Mouse (Mus musculus) CH12.LX (cell line): ENCODE data around the gene Rnase11. TPM values are rescaled to one million over a fixed set of nuclear protein-coding genes. Genes with fewer than 3 reads are reported as not detected.

Source experiments
- DNase-seq: peaks from one replicate; pipeline ENCODE4 v3.0.0-alpha.2; 2013; ENCODE audit errors: extremely low read depth
- H3K27ac ChIP-seq: 2 replicates; pipeline ENCODE4 v1.5.1; 2012; ENCODE audit warnings: low read depth, mild to moderate bottlenecking, control low read depth, moderate library complexity; ENCODE audit not compliant: insufficient read depth
- H3K27me3 ChIP-seq: replicated peaks from 2 replicates; pipeline ENCODE3; 2012; ENCODE audit warnings: inconsistent platforms
- H3K36me3 ChIP-seq, 2 experiments: replicated peaks in 1 of 2; 2 replicates each; pipeline versions ENCODE3 to v1.6.1; 2012; ENCODE audit warnings: inconsistent platforms in 1 of 2, low read length in 1 of 2, mild to moderate bottlenecking in 1 of 2, mixed read lengths in 1 of 2, moderate library complexity in 1 of 2; ENCODE audit not compliant: control insufficient read depth in 1 of 2, insufficient read depth in 1 of 2
- H3K4me1 ChIP-seq, 2 experiments: 2 replicates each; pipeline ENCODE4 v1.6.1; 2012; ENCODE audit warnings: inconsistent platforms in 1 of 2, moderate library complexity in 1 of 2; ENCODE audit not compliant: insufficient read depth in 2 of 2, control insufficient read depth in 1 of 2
- H3K4me2 ChIP-seq: 2 replicates; pipeline ENCODE4 v1.6.1; 2012; ENCODE audit warnings: low read depth, mild to moderate bottlenecking, control low read depth; ENCODE audit not compliant: poor library complexity, insufficient read depth, severe bottlenecking
- H3K4me3 ChIP-seq, 3 experiments: fragments of 150-350 bp in 1 of 3; sonication (generic) in 1 of 3; replicated peaks in 1 of 3; 2 replicates each; pipeline versions ENCODE3 to v1.5.1; 2011 to 2012; ENCODE audit warnings: low read depth in 2 of 3, low read length in 2 of 3, mild to moderate bottlenecking in 2 of 3, moderate library complexity in 2 of 3, control low read depth in 1 of 3, improper control_type of control experiment in 1 of 3, inconsistent platforms in 1 of 3, mixed read lengths in 1 of 3; ENCODE audit not compliant: poor library complexity in 1 of 3
- H3K79me2 ChIP-seq: replicated peaks from 2 replicates; pipeline ENCODE4 v1.6.1; 2012; ENCODE audit warnings: mild to moderate bottlenecking, moderate library complexity; ENCODE audit not compliant: control insufficient read depth, poor library complexity, insufficient read depth, severe bottlenecking; ENCODE audit errors: extremely low read depth
- H3K9ac ChIP-seq: 2 replicates; pipeline ENCODE4 v1.6.1; 2012; ENCODE audit warnings: low read depth, mild to moderate bottlenecking, control low read depth, moderate library complexity; ENCODE audit not compliant: insufficient read depth
- H3K9me3 ChIP-seq: replicated peaks from 2 replicates; pipeline ENCODE3; 2012; ENCODE audit warnings: low read length, inconsistent platforms, mixed read lengths
- CHD1 ChIP-seq: IDR thresholded peaks from 2 replicates; pipeline ENCODE4 v1.6.1; 2012; ENCODE audit warnings: low read depth, low read length, improper control_type of control experiment, inconsistent platforms
- CHD2 ChIP-seq: IDR thresholded peaks from 2 replicates; pipeline ENCODE4 v1.6.1; 2011; ENCODE audit warnings: low read length, improper control_type of control experiment
- CTCF ChIP-seq, 2 experiments: IDR thresholded peaks in 1 of 2; conservative IDR thresholded peaks in 1 of 2; 2 replicates each; pipeline ENCODE4 v1.5.1; 2011 to 2012; ENCODE audit warnings: low read depth in 2 of 2, low read length in 2 of 2, improper control_type of control experiment in 1 of 2, inconsistent platforms in 1 of 2, mild to moderate bottlenecking in 1 of 2, moderate library complexity in 1 of 2
- ELF1 ChIP-seq: IDR thresholded peaks from 2 replicates; pipeline ENCODE4 v1.6.1; 2014; ENCODE audit warnings: low read depth, mild to moderate bottlenecking, inconsistent platforms, low read length, improper control_type of control experiment
- EP300 ChIP-seq: IDR thresholded peaks from 2 replicates; pipeline ENCODE4 v1.6.1; 2011; ENCODE audit warnings: low read length, improper control_type of control experiment
- HCFC1 ChIP-seq: IDR thresholded peaks from 2 replicates; pipeline ENCODE4 v1.6.1; 2012; ENCODE audit warnings: low read depth, mild to moderate bottlenecking, inconsistent platforms, low read length, improper control_type of control experiment
- IRF4 ChIP-seq: IDR thresholded peaks from 2 replicates; pipeline ENCODE4 v1.6.1; 2014; ENCODE audit warnings: low read depth, mild to moderate bottlenecking, inconsistent platforms, low read length, improper control_type of control experiment
- JUN ChIP-seq: IDR thresholded peaks from 2 replicates; pipeline ENCODE4 v1.6.1; 2011; ENCODE audit warnings: low read depth, mild to moderate bottlenecking, low read length, improper control_type of control experiment, moderate library complexity; ENCODE audit not compliant: insufficient read depth
- MEF2A ChIP-seq: IDR thresholded peaks from 2 replicates; pipeline ENCODE4 v1.6.1; 2014; ENCODE audit warnings: low read depth, mild to moderate bottlenecking, inconsistent platforms, low read length, improper control_type of control experiment, borderline replicate concordance
- PAX5 ChIP-seq: IDR thresholded peaks from 2 replicates; pipeline ENCODE4 v1.6.1; 2012; ENCODE audit warnings: low read length, inconsistent platforms, mixed read lengths
- RAD21 ChIP-seq: IDR thresholded peaks from 2 replicates; pipeline ENCODE4 v1.6.1; 2011; ENCODE audit warnings: low read depth, mild to moderate bottlenecking, low read length, improper control_type of control experiment, moderate library complexity
- SIN3A ChIP-seq: IDR thresholded peaks from 2 replicates; pipeline ENCODE4 v1.6.1; 2012; ENCODE audit warnings: low read length, improper control_type of control experiment, inconsistent platforms
- SMC3 ChIP-seq: IDR thresholded peaks from 2 replicates; pipeline ENCODE4 v1.6.1; 2011; ENCODE audit warnings: low read depth, low read length, improper control_type of control experiment
- TBP ChIP-seq: conservative IDR thresholded peaks from 2 replicates; pipeline ENCODE4 v1.6.1; 2011; ENCODE audit warnings: low read depth, low read length, improper control_type of control experiment
- USF1 ChIP-seq: IDR thresholded peaks from 2 replicates; pipeline ENCODE4 v1.6.1; 2014; ENCODE audit warnings: low read depth, mild to moderate bottlenecking, inconsistent platforms, low read length, improper control_type of control experiment
- ZMIZ1 ChIP-seq: IDR thresholded peaks from 2 replicates; pipeline ENCODE4 v1.6.1; 2012; ENCODE audit warnings: low read depth, mild to moderate bottlenecking, inconsistent platforms, low read length, improper control_type of control experiment
- dilution Hi-C: fragments of 300-500 bp; cut with MboI; formaldehyde crosslinking; loops from 2 replicates; pipeline ENCODE4 v1.14.3; 2020; ENCODE audit warnings: low sequenced_read_pairs; ENCODE audit not compliant: extremely low pct_unique_long_range_greater_than_20kb, extremely low pct_ligation_motif_present
- in situ Hi-C: fragments of 300-500 bp; cut with MboI; formaldehyde crosslinking; loops from 3 replicates; pipeline ENCODE4 v1.14.3; 2019; ENCODE audit warnings: low sequenced_read_pairs, low pct_ligation_motif_present, low pct_unique_long_range_greater_than_20kb, mixed read lengths
- polyA plus RNA-seq: library from polyadenylated mRNA; unstranded; fragments of >175 nt; gene quantifications from 2 replicates; pipeline ENCODE4 v1.2.1, GENCODE M21; 2012; ENCODE audit warnings: low read depth; ENCODE audit not compliant: insufficient read length
- total RNA-seq, 2 experiments: library from RNA; depleted of rRNA; stranded (reverse); fragments of 300-350 nt in 1 of 2; fragments of >200 nt in 1 of 2; gene quantifications; 2 replicates each; pipeline ENCODE4 v1.2.3; 2012 to 2014

Gene Rnase11
- total and polyA plus RNA-seq, 3 experiments: not detected

- no peak within 1 kb of the TSS for H3K4me3 ChIP-seq
- no peak for DNase-seq
- no peaks in the 10 kb centered on the region for H3K27me3 ChIP-seq
- H3K36me3 ChIP-seq: no peaks in the 10 kb centered on the region
- no peaks in the 10 kb centered on the region for H3K4me1 ChIP-seq
- H3K4me2 ChIP-seq: no peak within 1 kb of the TSS
- H3K9me3 ChIP-seq: no peaks in the 10 kb centered on the region
- no peak within 1 kb of the TSS for H3K27ac ChIP-seq
- no peak within 1 kb of the TSS for H3K9ac ChIP-seq
- dilution Hi-C loops: no loop called here
- TF ChIP-seq EP300: no peak
- TF ChIP-seq MEF2A: no peak
- TF ChIP-seq CHD1: no peak
- no peak for TF ChIP-seq HCFC1
- TF ChIP-seq CTCF (conservative IDR thresholded peaks at IDR 0.05 in 1 of 2, IDR thresholded peaks at IDR 0.05 in 1 of 2; ENCODE audit: low read depth in 2 of 2, low read length in 2 of 2): no peak
- no peak for TF ChIP-seq CHD2
- no peak for TF ChIP-seq SIN3A
- TF ChIP-seq RAD21: no peak
- no peak for TF ChIP-seq SMC3
- no peak for TF ChIP-seq IRF4
- no peak for TF ChIP-seq PAX5
- TF ChIP-seq USF1: no peak
- TF ChIP-seq TBP: no peak
- no peak for TF ChIP-seq JUN
- no peak for TF ChIP-seq ZMIZ1
- TF ChIP-seq ELF1: no peak
- TF ChIP-seq, all 38 proteins: peak for 0
- in situ Hi-C loops: no loop called here
- no peaks in the 10 kb centered on the region for H3K79me2 ChIP-seq
Observed at GRCm38 (mm10) chr14:51007152-51007801, 42.7 kb downstream of the Rnase11 start, which contains the start of gene Rnase10. Gene Rnase10, plus strand, starts transcription at chr14:51007751.

Other genes starting within 250 kb of the Rnase11 start
Only the 20 nearest of the 23 such genes appear.
- 12.2 and 14.7 TPM in 2 replicates for gene Tep1, start 179.6 kb downstream of the Rnase11 start, total RNA-seq (2012; rRNA removed)
- gene Tep1, start 179.6 kb downstream of the Rnase11 start, total RNA-seq (2014; rRNA removed): 3.5 and 4.1 TPM in 2 replicates
- gene Tep1, start 179.6 kb downstream of the Rnase11 start, polyA plus RNA-seq: 12.9 and 14.0 TPM in 2 replicates
- gene Klhl33, start 152.7 kb downstream of the Rnase11 start, total RNA-seq (2012; rRNA removed): not detected in 2 replicates
- gene Klhl33, start 152.7 kb downstream of the Rnase11 start, total RNA-seq (2014; rRNA removed): not detected in 2 replicates
- not detected in 2 replicates for gene Klhl33, start 152.7 kb downstream of the Rnase11 start, polyA plus RNA-seq
- gene Osgep, start 125.3 kb downstream of the Rnase11 start, total RNA-seq (2012; rRNA removed): 39.1 and 41.7 TPM in 2 replicates
- 88.7 and 90.4 TPM in 2 replicates for gene Osgep, start 125.3 kb downstream of the Rnase11 start, total RNA-seq (2014; rRNA removed)
- 48.4 and 57.6 TPM in 2 replicates for gene Osgep, start 125.3 kb downstream of the Rnase11 start, polyA plus RNA-seq
- 178 and 250 TPM in 2 replicates for gene Apex1, start 125.2 kb downstream of the Rnase11 start, total RNA-seq (2012; rRNA removed)
- gene Apex1, start 125.2 kb downstream of the Rnase11 start, total RNA-seq (2014; rRNA removed): 417 and 427 TPM in 2 replicates
- 353 and 354 TPM in 2 replicates for gene Apex1, start 125.2 kb downstream of the Rnase11 start, polyA plus RNA-seq
- 18.1 and 21.2 TPM in 2 replicates for gene Pip4p1, start 119.3 kb downstream of the Rnase11 start, total RNA-seq (2012; rRNA removed)
- 28.1 and 29.2 TPM in 2 replicates for gene Pip4p1, start 119.3 kb downstream of the Rnase11 start, total RNA-seq (2014; rRNA removed)
- gene Pip4p1, start 119.3 kb downstream of the Rnase11 start, polyA plus RNA-seq: 31.1 and 35.5 TPM in 2 replicates
- gene Pnp, start 119.1 kb downstream of the Rnase11 start, total RNA-seq (2012; rRNA removed): 99.3 and 113 TPM in 2 replicates
- gene Pnp, start 119.1 kb downstream of the Rnase11 start, total RNA-seq (2014; rRNA removed): 118 and 128 TPM in 2 replicates
- 65.9 and 80.0 TPM in 2 replicates for gene Pnp, start 119.1 kb downstream of the Rnase11 start, polyA plus RNA-seq
- gene Gm49342, start 105.6 kb downstream of the Rnase11 start, total RNA-seq (2012; rRNA removed): not detected in 2 replicates
- 108 and 120 TPM in 2 replicates for gene Gm49342, start 105.6 kb downstream of the Rnase11 start, total RNA-seq (2014; rRNA removed)
- gene Gm49342, start 105.6 kb downstream of the Rnase11 start, polyA plus RNA-seq: 50.6 and 100 TPM in 2 replicates
- 0.21 TPM in 2 replicates for gene Pnp2, start 94.2 kb downstream of the Rnase11 start, total RNA-seq (2012; rRNA removed)
- gene Pnp2, start 94.2 kb downstream of the Rnase11 start, total RNA-seq (2014; rRNA removed): 0.43 TPM in 1 of 2 replicates, not detected in the other
- 0.91 TPM in 1 of 2 replicates, not detected in the other for gene Pnp2, start 94.2 kb downstream of the Rnase11 start, polyA plus RNA-seq
- gene Rnase10, start 42.4 kb downstream of the Rnase11 start, total RNA-seq (2012; rRNA removed): not detected in 2 replicates
- gene Rnase10, start 42.4 kb downstream of the Rnase11 start, total RNA-seq (2014; rRNA removed): not detected in 2 replicates
- gene Rnase10, start 42.4 kb downstream of the Rnase11 start, polyA plus RNA-seq: not detected in 2 replicates
- gene Rnase9, start 8.3 kb downstream of the Rnase11 start, total RNA-seq (2012; rRNA removed): not detected in 2 replicates
- gene Rnase9, start 8.3 kb downstream of the Rnase11 start, total RNA-seq (2014; rRNA removed): not detected in 2 replicates
- gene Rnase9, start 8.3 kb downstream of the Rnase11 start, polyA plus RNA-seq: not detected in 2 replicates
- 0.38 and 0.55 TPM in 2 replicates for gene Rnase12, start 7.5 kb upstream of the Rnase11 start, total RNA-seq (2012; rRNA removed)
- gene Rnase12, start 7.5 kb upstream of the Rnase11 start, total RNA-seq (2014; rRNA removed): not detected in 2 replicates
- not detected in 2 replicates for gene Rnase12, start 7.5 kb upstream of the Rnase11 start, polyA plus RNA-seq
- not detected in 2 replicates for gene Olfr750, start 24.3 kb upstream of the Rnase11 start, total RNA-seq (2012; rRNA removed)
- not detected in 2 replicates for gene Olfr750, start 24.3 kb upstream of the Rnase11 start, total RNA-seq (2014; rRNA removed)
- gene Olfr750, start 24.3 kb upstream of the Rnase11 start, polyA plus RNA-seq: not detected in 2 replicates
- gene Rnase4, start 40.9 kb upstream of the Rnase11 start, total RNA-seq (2012; rRNA removed): 0.92 and 1.9 TPM in 2 replicates
- gene Rnase4, start 40.9 kb upstream of the Rnase11 start, total RNA-seq (2014; rRNA removed): 1.8 and 2.5 TPM in 2 replicates
- gene Rnase4, start 40.9 kb upstream of the Rnase11 start, polyA plus RNA-seq: 1.1 and 1.6 TPM in 2 replicates
- 1.6 and 2.2 TPM in 2 replicates for gene Ang, start 41.0 kb upstream of the Rnase11 start, total RNA-seq (2012; rRNA removed)
- 0.44 and 1.2 TPM in 2 replicates for gene Ang, start 41.0 kb upstream of the Rnase11 start, total RNA-seq (2014; rRNA removed)
- 0.97 and 1.2 TPM in 2 replicates for gene Ang, start 41.0 kb upstream of the Rnase11 start, polyA plus RNA-seq
- gene Eddm3b, start 64.3 kb upstream of the Rnase11 start, total RNA-seq (2012; rRNA removed): not detected in 2 replicates
- not detected in 2 replicates for gene Eddm3b, start 64.3 kb upstream of the Rnase11 start, total RNA-seq (2014; rRNA removed)
- gene Eddm3b, start 64.3 kb upstream of the Rnase11 start, polyA plus RNA-seq: not detected in 2 replicates
- 15.6 and 18.3 TPM in 2 replicates for gene Rnase6, start 73.7 kb upstream of the Rnase11 start, total RNA-seq (2012; rRNA removed)
- gene Rnase6, start 73.7 kb upstream of the Rnase11 start, total RNA-seq (2014; rRNA removed): 35.1 and 38.2 TPM in 2 replicates
- gene Rnase6, start 73.7 kb upstream of the Rnase11 start, polyA plus RNA-seq: 15.3 and 16.4 TPM in 2 replicates
- 0.17 TPM in 1 of 2 replicates, not detected in the other for gene Rnase1, start 96.6 kb upstream of the Rnase11 start, total RNA-seq (2012; rRNA removed)
- gene Rnase1, start 96.6 kb upstream of the Rnase11 start, total RNA-seq (2014; rRNA removed): not detected in 2 replicates
- gene Rnase1, start 96.6 kb upstream of the Rnase11 start, polyA plus RNA-seq: not detected in 2 replicates
- gene Rnase2b, start 112.1 kb upstream of the Rnase11 start, total RNA-seq (2012; rRNA removed): 1.3 and 1.6 TPM in 2 replicates
- not detected in 2 replicates for gene Rnase2b, start 112.1 kb upstream of the Rnase11 start, total RNA-seq (2014; rRNA removed)
- gene Rnase2b, start 112.1 kb upstream of the Rnase11 start, polyA plus RNA-seq: 0.33 TPM in 1 of 2 replicates, not detected in the other
- not detected in 2 replicates for gene Ang2, start 149.0 kb upstream of the Rnase11 start, total RNA-seq (2012; rRNA removed)
- not detected in 2 replicates for gene Ang2, start 149.0 kb upstream of the Rnase11 start, total RNA-seq (2014; rRNA removed)
- gene Ang2, start 149.0 kb upstream of the Rnase11 start, polyA plus RNA-seq: not detected in 2 replicates
- gene Ear14, start 153.2 kb upstream of the Rnase11 start, total RNA-seq (2012; rRNA removed): not detected in 2 replicates
- not detected in 2 replicates for gene Ear14, start 153.2 kb upstream of the Rnase11 start, total RNA-seq (2014; rRNA removed)
- not detected in 2 replicates for gene Ear14, start 153.2 kb upstream of the Rnase11 start, polyA plus RNA-seq